Mouse (Mus musculus): ENCODE results near the gene Fbxo4.

The Fbxo4 gene

DNA sequence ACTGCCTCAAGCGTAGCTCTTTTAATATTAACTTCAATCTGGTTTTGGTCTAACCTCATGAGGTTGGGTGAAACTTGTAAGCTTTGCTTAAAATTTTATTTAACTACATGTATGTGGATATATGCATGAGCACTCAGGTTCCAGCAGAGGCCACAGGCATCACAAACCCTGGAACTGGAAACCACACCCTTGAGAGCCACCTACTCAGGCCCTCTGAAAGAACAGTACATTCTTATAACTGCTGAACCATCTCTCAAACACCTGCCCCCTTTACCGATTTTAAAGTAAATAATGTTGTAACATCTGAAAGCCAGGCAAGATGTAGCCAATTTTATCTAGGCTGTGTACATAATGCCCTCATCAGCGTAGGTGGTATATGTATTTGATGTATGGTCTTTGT is 498 bp upstream of the Fbxo4 start:
- ATAC-seq (ENCODE audit: low TSS enrichment): no peak; the same call in none of the 2 replicates

DNA sequence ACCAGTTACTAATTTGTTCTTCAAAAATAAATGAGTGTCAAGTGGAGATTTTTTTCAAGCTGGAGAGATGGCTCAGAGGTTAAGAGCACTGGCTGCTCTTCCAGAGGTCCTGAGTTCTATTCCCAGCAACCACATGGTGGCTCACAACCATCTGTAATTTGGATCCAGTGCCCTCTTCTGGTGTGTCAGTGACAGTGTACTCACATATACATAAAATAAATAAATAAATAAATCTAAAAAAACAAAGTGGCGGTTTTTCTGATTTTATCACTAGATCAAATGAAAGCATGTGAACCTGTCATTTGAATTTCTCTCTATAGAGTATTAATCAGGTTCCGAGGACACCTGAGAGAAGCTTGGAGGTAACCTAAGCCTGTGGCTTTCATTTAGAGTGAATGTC is 1.1 kb downstream of the Fbxo4 start:
- ATAC-seq (ENCODE audit: low TSS enrichment): no peak

DNA sequence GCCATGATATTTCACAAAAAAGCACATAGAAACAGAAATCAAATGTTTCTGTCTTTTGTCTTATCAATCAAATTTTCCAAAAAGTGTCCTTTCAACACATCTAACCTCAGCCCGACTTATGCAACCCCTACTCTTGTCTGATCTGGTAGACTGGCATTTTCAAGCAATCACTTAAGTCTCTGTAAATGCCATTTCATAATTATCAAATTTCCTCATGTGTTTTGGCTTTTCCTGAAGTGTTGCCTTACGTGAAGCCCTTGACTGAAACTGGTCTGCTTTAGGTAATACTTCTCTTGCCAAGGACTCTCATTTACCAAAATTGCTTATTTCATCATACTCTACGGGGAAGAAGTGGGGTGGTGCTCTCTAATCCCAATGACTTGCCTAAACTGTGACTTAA is 6.1 kb downstream of the Fbxo4 start:
- no peak for ATAC-seq (ENCODE audit: low TSS enrichment)

DNA sequence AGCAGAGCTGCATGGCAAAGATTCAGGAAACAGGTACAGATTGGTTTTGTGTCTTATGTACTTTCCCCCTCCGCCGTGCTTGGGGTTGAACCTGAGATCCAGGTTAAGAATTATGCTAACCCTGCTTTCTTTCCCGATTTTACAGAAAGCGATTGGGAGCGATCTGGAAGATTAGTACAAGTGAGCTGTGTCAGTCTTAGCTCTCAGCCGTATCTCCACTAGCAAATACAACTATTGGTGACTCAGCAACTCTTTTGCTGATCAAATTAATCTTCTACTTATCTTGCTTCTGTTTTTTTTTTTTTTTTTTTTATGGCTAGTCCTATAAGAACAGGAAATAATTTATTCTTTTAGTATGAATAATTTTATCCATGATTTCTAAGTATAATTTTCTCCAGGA is 9.2 kb downstream of the Fbxo4 start:
- no peak for ATAC-seq (ENCODE audit: low TSS enrichment)

DNA sequence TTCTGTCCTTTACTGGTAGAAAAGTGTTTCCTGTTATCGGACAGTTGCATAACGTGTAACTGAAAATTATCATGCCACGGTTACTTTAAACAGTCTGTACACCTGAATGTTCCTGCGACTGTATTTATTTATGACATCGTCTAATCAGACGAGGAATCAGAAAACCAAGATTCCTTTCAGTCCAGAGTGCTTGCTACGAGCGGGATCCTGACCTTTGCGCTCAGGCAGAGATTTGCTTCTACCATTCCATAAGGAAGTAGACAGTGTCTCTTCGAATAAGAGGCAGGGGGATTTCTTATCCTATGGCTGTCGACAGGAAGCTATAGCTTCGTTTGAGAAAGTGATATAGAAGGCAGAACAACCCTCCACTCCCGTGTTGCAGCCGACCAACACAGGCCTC is 9.6 kb downstream of the Fbxo4 start:
- ATAC-seq (ENCODE audit: low TSS enrichment): no peak

DNA sequence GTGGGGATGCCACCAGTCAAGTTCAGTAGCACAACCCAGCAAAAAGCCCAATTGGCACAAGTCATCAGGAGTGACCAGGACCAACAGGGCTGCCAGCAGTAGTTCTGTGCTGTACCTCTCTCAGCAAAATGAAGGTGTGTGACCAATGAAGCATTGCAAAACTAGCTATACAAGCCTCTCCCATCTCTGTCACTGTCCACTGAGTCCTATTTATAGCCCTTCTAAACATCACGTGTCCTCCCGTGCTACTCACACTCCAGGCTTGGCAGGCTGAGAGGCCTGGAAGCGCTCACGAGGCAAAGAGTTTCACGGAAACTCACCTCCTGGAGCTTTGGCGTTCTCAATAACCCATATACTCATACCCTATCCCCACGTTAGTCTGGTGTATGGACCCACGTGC is 17.1 kb downstream of the Fbxo4 start:
- no peak for ATAC-seq (ENCODE audit: low TSS enrichment)

DNA sequence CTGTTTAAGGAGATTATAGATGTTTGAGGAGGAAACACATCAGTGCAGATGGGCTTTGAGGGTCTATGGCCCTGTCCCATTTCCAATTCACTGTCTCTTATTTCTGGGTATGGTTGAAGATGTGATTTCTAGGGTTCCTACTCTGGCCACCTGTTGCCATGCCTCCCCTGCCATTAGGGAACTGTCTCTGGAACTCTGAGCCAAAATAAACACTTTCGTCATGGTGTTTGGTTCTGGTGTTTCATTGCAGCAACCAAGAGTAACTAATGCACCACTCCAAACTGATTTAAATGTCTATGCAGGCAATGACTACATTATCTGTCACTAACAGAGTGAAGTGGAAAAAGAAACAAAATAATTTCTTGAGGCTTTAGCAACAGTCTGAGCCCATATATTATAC is 19.3 kb downstream of the Fbxo4 start:
- ATAC-seq (ENCODE audit: low TSS enrichment): no peak

DNA sequence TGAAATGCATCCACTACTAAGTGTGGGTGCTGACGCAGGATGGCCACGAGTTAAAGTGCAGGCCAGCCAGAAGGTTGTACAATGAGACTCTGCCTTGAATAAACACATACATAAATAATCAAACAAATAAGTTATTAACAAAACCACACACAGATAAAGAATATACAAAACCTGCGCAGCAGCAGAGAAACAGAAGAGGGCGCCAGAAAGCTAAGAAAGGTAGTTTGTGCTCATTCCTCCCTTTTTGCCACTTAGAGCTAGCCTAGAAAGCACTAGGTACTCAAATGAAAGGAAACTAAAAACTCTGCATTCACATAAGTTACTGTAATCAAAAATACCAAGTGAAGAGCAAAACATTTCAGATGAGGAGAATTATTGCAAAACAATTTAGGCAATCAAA is 21.4 kb downstream of the Fbxo4 start:
- ATAC-seq (ENCODE audit: low TSS enrichment): peak; percentile 89

DNA sequence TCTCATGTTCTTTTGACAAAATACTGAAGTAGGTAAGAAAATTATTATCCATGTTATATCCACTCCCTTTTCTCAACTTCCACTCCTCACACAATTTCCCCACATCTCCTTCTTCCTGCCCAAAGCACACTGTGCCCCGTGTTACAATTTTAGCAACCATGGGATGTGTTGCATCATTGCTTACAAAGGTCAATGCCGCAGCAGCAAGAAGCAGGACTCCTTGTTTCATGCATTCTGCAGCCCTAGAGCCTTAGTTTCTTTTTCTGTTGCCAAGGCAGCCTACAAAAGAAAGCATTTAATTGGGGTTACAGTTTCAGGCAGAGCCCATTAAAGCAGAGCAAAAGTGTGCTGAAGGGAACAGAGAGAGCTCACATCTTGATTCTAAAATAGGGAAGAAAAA is 24.4 kb downstream of the Fbxo4 start:
- peak; percentile 59 for ATAC-seq (ENCODE audit: low TSS enrichment)

DNA sequence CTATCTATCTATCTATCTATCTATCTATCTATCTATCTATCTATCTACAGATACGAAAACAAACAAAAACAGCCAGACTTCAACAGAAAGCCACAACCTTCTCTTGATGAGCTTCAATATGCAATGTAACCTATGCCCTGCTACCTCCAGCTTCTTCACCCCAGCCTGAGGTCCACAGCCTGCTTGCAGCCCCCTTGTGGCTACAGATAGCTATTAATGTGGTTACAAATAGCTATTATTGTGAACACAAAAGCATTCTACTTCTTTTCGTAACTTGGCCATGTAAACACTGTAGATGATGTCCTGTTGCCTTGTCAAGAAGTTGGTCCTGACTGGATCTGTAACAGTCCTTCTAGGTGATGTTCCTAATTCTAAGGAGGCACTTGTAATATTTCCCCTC is 41.2 kb downstream of the Fbxo4 start:
- ATAC-seq (ENCODE audit: low TSS enrichment): no peak

DNA sequence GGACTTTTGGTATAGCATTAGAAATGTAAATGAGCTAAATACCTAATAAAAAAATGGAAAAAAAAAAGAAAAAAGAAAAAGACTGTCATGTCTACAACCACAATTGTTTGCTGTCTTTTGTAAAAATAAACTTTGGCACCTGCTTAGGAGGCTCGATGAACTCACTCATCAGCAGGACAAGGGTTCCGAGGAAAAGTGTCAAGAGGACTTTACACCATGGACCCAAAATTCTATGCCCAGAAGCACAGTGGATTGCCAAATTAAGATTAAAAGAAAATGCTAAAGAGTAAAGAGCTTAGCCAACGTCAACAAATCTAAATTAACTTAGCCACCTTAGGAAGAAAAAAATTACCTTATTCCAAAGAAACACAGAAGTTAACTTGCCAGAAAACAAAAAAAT is 43.3 kb downstream of the Fbxo4 start:
- no peak for ATAC-seq (ENCODE audit: low TSS enrichment)

DNA sequence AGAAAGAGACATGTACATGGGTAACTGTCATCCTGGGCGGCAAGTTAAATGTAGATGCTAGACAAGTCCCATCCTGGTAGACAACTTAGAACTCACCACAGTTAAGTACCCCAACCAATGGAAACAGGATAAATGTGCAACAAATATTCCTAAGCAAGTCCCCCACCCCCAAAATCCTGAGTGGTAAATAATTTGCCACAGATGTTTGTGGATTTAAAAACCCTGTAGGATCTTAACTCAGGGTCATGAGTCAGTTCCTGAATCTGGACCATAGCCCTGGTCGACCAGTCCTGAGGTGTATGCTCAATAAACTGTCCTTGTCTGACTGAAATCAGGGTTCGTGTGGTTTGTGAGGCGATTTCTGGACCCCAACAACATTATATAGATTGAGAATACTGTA is 45.9 kb downstream of the Fbxo4 start:
- ATAC-seq (ENCODE audit: low TSS enrichment): no peak

DNA sequence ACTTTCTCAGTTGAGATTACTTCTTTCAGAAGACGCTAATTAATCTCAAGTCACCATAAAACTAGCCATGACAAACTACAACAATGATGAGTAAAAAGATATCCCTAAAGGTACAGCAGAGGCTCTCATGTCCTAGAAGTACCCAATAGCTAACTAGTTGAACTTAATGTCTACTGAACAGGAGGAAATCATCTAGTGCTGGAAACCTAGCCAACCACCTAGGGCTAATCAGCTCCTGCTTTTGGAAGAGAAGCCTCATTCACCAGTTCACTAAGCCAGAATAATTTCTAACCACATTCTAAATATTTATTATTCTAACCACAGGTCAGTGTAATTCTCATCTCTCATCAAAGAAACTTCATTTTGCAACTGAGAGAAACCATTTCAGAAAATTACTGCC is 47.4 kb downstream of the Fbxo4 start:
- no peak for ATAC-seq (ENCODE audit: low TSS enrichment)
